In the genomic region with DNA sequence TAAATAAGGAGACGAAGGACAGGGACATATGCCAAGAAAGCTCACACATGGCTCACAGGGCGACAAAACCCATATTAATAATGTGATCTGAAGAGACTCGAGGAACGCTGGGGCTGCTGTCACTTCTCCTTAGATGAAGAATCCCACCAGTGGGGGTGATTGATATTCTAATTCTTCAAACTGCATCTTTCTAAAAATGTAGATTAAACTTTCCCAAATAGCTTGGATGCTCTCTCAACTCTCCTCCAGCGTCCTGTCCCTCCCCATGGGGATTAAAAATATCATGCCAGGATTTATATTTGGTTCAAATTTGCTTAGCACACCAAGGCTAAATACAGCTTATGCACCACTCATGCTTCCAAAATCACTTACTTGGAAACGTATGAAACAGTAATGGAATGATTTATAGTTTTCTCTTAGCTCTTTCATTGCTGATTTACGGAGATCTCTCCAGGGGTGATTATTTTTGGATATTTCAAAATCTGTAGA, we compare ENCODE assay signal across 9 mouse cellular contexts.
DNase-seq lines count a peak whose midpoint lies in the region; ATAC-seq and TF ChIP-seq lines count a peak whose summit lies in the region.
"Had no signal": no experiment of that assay in that cellular context is flagged by ENCODE, and none has a peak within 500 bp of the region (broad histone marks: within the 10 kb centered on the region; RNA-seq: fewer than 3 reads in every experiment).

No protein-coding gene starts in this region.

- DNase-seq in frontal cortex, postnatal 36 days (ENCODE audit: low spot score in 2 of 2), result peak; percentile 36 to 67
- no peak for DNase-seq in frontal cortex, postnatal 25 days (ENCODE audit: low spot score in 2 of 2)
- DNase-seq in limb, embryonic 10.5 days (ENCODE audit: low spot score), result no peak
- DNase-seq in heart, postnatal 0 days (ENCODE audit: low spot score), result no peak
- DNase-seq in midbrain, postnatal 0 days (ENCODE audit: low spot score), result no peak
- DNase-seq in thymus, postnatal 4 days, result no peak
- no peak for DNase-seq in layer of hippocampus, adult 18-20 months (ENCODE audit: low spot score in 2 of 2)
- DNase-seq: liver, postnatal 0 days had no signal

- no peak for TF ChIP-seq CTCF in heart, postnatal 0 days (IDR thresholded peaks at IDR 0.05; ENCODE audit: low read depth)
- no peak for TF ChIP-seq CTCF in midbrain, postnatal 0 days (IDR thresholded peaks at IDR 0.05)

- H3K27ac ChIP-seq in limb, embryonic 12.5 days, result peak overlapping the region; percentile 64; the same call in 1 of the 2 replicates
- no peak overlapping the region for H3K27ac ChIP-seq in limb, embryonic 10.5 days
- 0 out of 2 replicates have a peak overlapping the region, but pooled peaks have one; percentile 52 for H3K27ac ChIP-seq in heart, postnatal 0 days (ENCODE audit: low read depth)
- peak overlapping the region; percentile 78; the same call in 1 of the 2 replicates for H3K27ac ChIP-seq in midbrain, postnatal 0 days (ENCODE audit: low read depth, low read length)

- no peak overlapping the region for H3K9ac ChIP-seq in limb, embryonic 12.5 days (replicated peaks)
- no peak overlapping the region for H3K9ac ChIP-seq in heart, postnatal 0 days (replicated peaks; ENCODE audit: low read depth, low read length)
- H3K9ac ChIP-seq in midbrain, postnatal 0 days (replicated peaks; ENCODE audit: low read length, poor library complexity, severe bottlenecking), result no peak overlapping the region
- H3K9ac ChIP-seq: liver, postnatal 0 days had no signal

- no peak overlapping the region for H3K4me3 ChIP-seq in limb, embryonic 12.5 days (replicated peaks)
- H3K4me3 ChIP-seq in limb, embryonic 10.5 days, result no peak overlapping the region
- no peak overlapping the region for H3K4me3 ChIP-seq in heart, postnatal 0 days (ENCODE audit: low read depth, low read length)
- no peak overlapping the region for H3K4me3 ChIP-seq in midbrain, postnatal 0 days (ENCODE audit: low read depth, low read length)

- no peak for ATAC-seq in limb, embryonic 12.5 days (ENCODE audit: insufficient number of reproducible peaks, insufficient read depth, low FRiP score, low TSS enrichment, low read depth)
- ATAC-seq in heart, postnatal 0 days (ENCODE audit: insufficient read depth, low read depth), result no peak
- no peak for ATAC-seq in midbrain, postnatal 0 days (ENCODE audit: low FRiP score)
- ATAC-seq: liver, postnatal 0 days had no signal

- TF ChIP-seq EP300 in heart, postnatal 0 days (IDR thresholded peaks at IDR 0.05; ENCODE audit: low read depth), result no peak

- peaks cover 74% of the 10 kb centered on the region for H3K4me1 ChIP-seq in limb, embryonic 12.5 days (replicated peaks)
- peaks cover 65% of the 10 kb centered on the region for H3K4me1 ChIP-seq in limb, embryonic 10.5 days
- peaks cover 50% of the 10 kb centered on the region for H3K4me1 ChIP-seq in heart, postnatal 0 days (ENCODE audit: control insufficient read depth, insufficient read depth)
- peaks cover 30% of the 10 kb centered on the region for H3K4me1 ChIP-seq in midbrain, postnatal 0 days (ENCODE audit: insufficient read depth, low read length)

- H3K36me3 ChIP-seq in limb, embryonic 12.5 days, result no peaks in the 10 kb centered on the region
- H3K36me3 ChIP-seq in limb, embryonic 10.5 days, result no peaks in the 10 kb centered on the region
- H3K36me3 ChIP-seq in heart, postnatal 0 days (replicated peaks; ENCODE audit: control insufficient read depth, insufficient read depth, low read length), result no peaks in the 10 kb centered on the region
- H3K36me3 ChIP-seq in midbrain, postnatal 0 days (ENCODE audit: insufficient read depth, low read length), result no peaks in the 10 kb centered on the region

- no peak overlapping the region for H3K4me2 ChIP-seq in limb, embryonic 12.5 days
- H3K4me2 ChIP-seq in heart, postnatal 0 days (ENCODE audit: low read depth, low read length), result no peak overlapping the region
- H3K4me2 ChIP-seq in midbrain, postnatal 0 days (ENCODE audit: low read depth, low read length, poor library complexity, severe bottlenecking), result no peak overlapping the region

- H3K27me3 ChIP-seq in limb, embryonic 12.5 days, result no peaks in the 10 kb centered on the region
- H3K27me3 ChIP-seq in limb, embryonic 10.5 days (ENCODE audit: low read depth, poor library complexity, severe bottlenecking), result no peaks in the 10 kb centered on the region
- no peaks in the 10 kb centered on the region for H3K27me3 ChIP-seq in heart, postnatal 0 days (ENCODE audit: control insufficient read depth, insufficient read depth, low read length)
- H3K27me3 ChIP-seq in midbrain, postnatal 0 days (ENCODE audit: insufficient read depth, low read length), result no peaks in the 10 kb centered on the region

- 56% methylated on average over 7 of the region's 7 CpGs for WGBS in limb, embryonic 12.5 days
- 58% methylated on average over 7 of the region's 7 CpGs for WGBS in limb, embryonic 10.5 days
- WGBS in heart, postnatal 0 days, result 38% methylated on average over 7 of the region's 7 CpGs
- WGBS in midbrain, postnatal 0 days, result 30% methylated on average over 7 of the region's 7 CpGs

- H3K9me3 ChIP-seq in limb, embryonic 12.5 days, result no peaks in the 10 kb centered on the region
- H3K9me3 ChIP-seq in limb, embryonic 10.5 days (replicated peaks), result no peaks in the 10 kb centered on the region
- H3K9me3 ChIP-seq in heart, postnatal 0 days (replicated peaks; ENCODE audit: control insufficient read depth, low read length), result no peaks in the 10 kb centered on the region
- H3K9me3 ChIP-seq in midbrain, postnatal 0 days (ENCODE audit: low read length), result no peaks in the 10 kb centered on the region

Comparison
In these comparisons a context has a peak if more than half of its experiments do, and no peak if none do; other contexts are left out.
1. DNase-seq: peak in frontal cortex, postnatal 36 days (2 of 2); none in frontal cortex, postnatal 25 days (0 of 2), limb, embryonic 10.5 days (single experiment), heart, postnatal 0 days (single experiment), midbrain, postnatal 0 days (single experiment), thymus, postnatal 4 days (single experiment) and layer of hippocampus, adult 18-20 months (0 of 2).